Mouse (Mus musculus) urinary bladder, postnatal 36 days (tissue): ENCODE results near the gene Cnot3.
A peak's percentile ranks its signal among the peaks of the same experiment; 100 is the strongest.
"Not testable (repeated sequence)": the region's sequence is repeated elsewhere in the genome, so short reads cannot be mapped to it uniquely, and the experiment has no call there.

Experiments used
- DNase-seq, 2 experiments: peaks; one replicate each; pipeline ENCODE4 v3.0.0; 2022; ENCODE audit warnings: low spot score in 2 of 2, mixed read lengths in 1 of 2

Gene Cnot3

GRCm38 (mm10) chr7:3644672-3645487 is at the start of gene Cnot3:
TSS of gene Cnot3 (plus strand) at chr7:3645268.
- DNase-seq, result peak; percentile 96 to 99

GRCm38 (mm10) chr7:3597755-3598154 is 47.3 kb upstream of the Cnot3 start:
- DNase-seq, result not testable (repeated sequence)

- DNase-seq, result peak; percentile 34 to 53
These were observed 43.9 kb upstream of the Cnot3 start for GRCm38 (mm10) chr7:3601119-3601518.

GRCm38 (mm10) chr7:3606798-3607197 is 38.3 kb upstream of the Cnot3 start:
- DNase-seq, result peak in 1 of 2 experiments; percentile 10

GRCm38 (mm10) chr7:3607391-3607790 is 37.7 kb upstream of the Cnot3 start:
- DNase-seq, result no peak

- no peak for DNase-seq
These were observed 36.4 kb upstream of the Cnot3 start for GRCm38 (mm10) chr7:3608668-3609067.

GRCm38 (mm10) chr7:3609082-3609481 is 36.0 kb upstream of the Cnot3 start:
- DNase-seq, result peak in 1 of 2 experiments; percentile 59

- no peak for DNase-seq
These were observed 34.6 kb upstream of the Cnot3 start for GRCm38 (mm10) chr7:3610437-3610836.

- DNase-seq, result no peak
These were observed 34.1 kb upstream of the Cnot3 start for GRCm38 (mm10) chr7:3611006-3611405.

GRCm38 (mm10) chr7:3614021-3614420 is 31.0 kb upstream of the Cnot3 start:
- DNase-seq, result no peak

- DNase-seq, result no peak
These were observed 29.0 kb upstream of the Cnot3 start, which contains the start of gene Oscar for GRCm38 (mm10) chr7:3616057-3616388. TSS of gene Oscar (minus strand) at chr7:3616157.

GRCm38 (mm10) chr7:3616389-3617241 is 28.5 kb upstream of the Cnot3 start:
- no peak for DNase-seq

GRCm38 (mm10) chr7:3617242-3617995 is 27.6 kb upstream of the Cnot3 start, which contains the start of gene Ndufa3:
TSS of gene Ndufa3 (plus strand) at chr7:3617373.
- DNase-seq, result peak; percentile 77 to 88

- DNase-seq, result no peak
These were observed 16.0 kb upstream of the Cnot3 start for GRCm38 (mm10) chr7:3629030-3629429.

GRCm38 (mm10) chr7:3629543-3630477 is 15.3 kb upstream of the Cnot3 start, which contains the start of the genes Tfpt and Prpf31:
TSS of gene Tfpt (minus strand) at chr7:3629929.
TSS of gene Prpf31 (plus strand) at chr7:3629985.
- DNase-seq, result peak; percentile 93 to 95

- DNase-seq, result no peak
These were observed 14.6 kb upstream of the Cnot3 start for GRCm38 (mm10) chr7:3630478-3630815.

- DNase-seq, result no peak
These were observed 1.7 kb upstream of the Cnot3 start for GRCm38 (mm10) chr7:3643412-3643811.

- no peak for DNase-seq
These were observed 1.2 kb upstream of the Cnot3 start for GRCm38 (mm10) chr7:3643843-3644242.

GRCm38 (mm10) chr7:3644348-3644671 is 758 bp upstream of the Cnot3 start:
- DNase-seq, result no peak

GRCm38 (mm10) chr7:3645488-3646025 is 489 bp downstream of the Cnot3 start:
- DNase-seq, result no peak

GRCm38 (mm10) chr7:3646188-3646587 is 1.1 kb downstream of the Cnot3 start:
- no peak for DNase-seq
